Mouse (Mus musculus) naive thymus-derived CD4-positive, alpha-beta T cell, adult 5 months (primary cell): ENCODE data around the gene Ppfia4. TPM values are rescaled to one million over a fixed set of nuclear protein-coding genes. Genes with fewer than 3 reads are reported as not detected.

Experiments
- polyA plus RNA-seq: library from polyadenylated mRNA; unstranded; fragments of 100-300 nt; shearing (Covaris generic); gene quantifications from one replicate; pipeline ENCODE4 v1.2.1, GENCODE M21; 2017

Ppfia4 gene
- not detected for polyA plus RNA-seq

GRCm38 (mm10) chr1:134332770-134333271 is at the start of gene Ppfia4:
Gene Ppfia4, minus strand, starts transcription at chr1:134332928.

GRCm38 (mm10) chr1:134361857-134362212 is 29.1 kb upstream of the Ppfia4 start, which contains the start of gene Tmem183a:
Gene Tmem183a, minus strand, starts transcription at chr1:134361979.

GRCm38 (mm10) chr1:134289598-134290099 is 43.1 kb downstream of the Ppfia4 start, which contains the start of gene Myog:
Gene Myog, plus strand, starts transcription at chr1:134289989.

Other genes with a start within 250 kb of the Ppfia4 start
- not detected for gene Chit1, start 221.7 kb downstream of the Ppfia4 start, polyA plus RNA-seq
- gene Chil1, start 150.8 kb downstream of the Ppfia4 start, polyA plus RNA-seq, result not detected
- not detected for gene Mybph, start 139.5 kb downstream of the Ppfia4 start, polyA plus RNA-seq
- gene Adora1, start 97.5 kb downstream of the Ppfia4 start, polyA plus RNA-seq, result not detected
- not detected for gene Myog, start 42.9 kb downstream of the Ppfia4 start, polyA plus RNA-seq
- 134 TPM for gene Tmem183a, start 29.1 kb upstream of the Ppfia4 start, polyA plus RNA-seq
- not detected for gene 4933406M09Rik, start 53.0 kb upstream of the Ppfia4 start, polyA plus RNA-seq
- gene Cyb5r1, start 72.6 kb upstream of the Ppfia4 start, polyA plus RNA-seq, result 19.3 TPM
- gene Adipor1, start 82.5 kb upstream of the Ppfia4 start, polyA plus RNA-seq, result 126 TPM
- 25.3 TPM for gene Klhl12, start 122.6 kb upstream of the Ppfia4 start, polyA plus RNA-seq
- gene Rabif, start 161.7 kb upstream of the Ppfia4 start, polyA plus RNA-seq, result 39.6 TPM
- not detected for gene Mgat4e, start 216.8 kb upstream of the Ppfia4 start, polyA plus RNA-seq
- 78.3 TPM for gene Kdm5b, start 227.2 kb upstream of the Ppfia4 start, polyA plus RNA-seq